Mouse (Mus musculus): ENCODE measurements around the gene Zfp574.

Zfp574 gene

DNA sequence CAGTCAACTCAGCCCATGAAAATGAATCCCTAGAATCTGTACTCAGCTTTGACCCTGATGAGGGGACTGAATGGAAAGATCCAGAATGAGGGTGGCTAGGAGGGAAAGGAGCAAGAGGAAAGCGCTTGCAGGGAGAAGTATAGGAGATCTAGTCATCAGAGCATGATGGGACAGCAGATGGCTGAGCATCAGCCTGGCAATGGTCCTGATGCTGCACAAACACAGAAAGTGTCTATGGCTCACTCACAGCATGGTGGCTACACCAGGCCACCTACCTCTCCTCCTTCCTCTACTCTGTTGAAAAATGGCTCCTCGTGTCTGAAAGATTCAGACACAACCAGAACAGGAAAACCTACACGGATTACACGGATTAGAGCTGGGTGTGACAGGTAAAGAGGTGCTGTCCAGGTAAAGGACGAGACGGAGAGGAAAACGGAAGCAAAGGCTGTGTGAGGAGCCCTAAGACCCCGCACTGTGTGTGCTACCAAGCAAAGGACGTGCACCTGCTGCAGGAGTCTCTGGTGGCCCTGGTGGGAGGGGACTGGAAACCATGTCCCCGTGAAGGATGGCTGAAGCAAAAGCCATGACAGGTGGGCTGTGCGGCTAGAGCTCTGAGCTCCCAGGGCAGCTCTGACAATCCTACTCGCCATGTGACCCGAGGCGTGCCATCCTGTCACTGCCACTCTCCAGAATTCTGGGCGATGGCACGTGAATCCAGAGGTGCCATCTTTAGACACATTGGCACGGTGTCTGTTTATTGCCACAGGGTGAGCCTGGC, 40.0 kb downstream of the Zfp574 start:
- no peak for DNase-seq (ENCODE audit: low read depth, low spot score)

DNA sequence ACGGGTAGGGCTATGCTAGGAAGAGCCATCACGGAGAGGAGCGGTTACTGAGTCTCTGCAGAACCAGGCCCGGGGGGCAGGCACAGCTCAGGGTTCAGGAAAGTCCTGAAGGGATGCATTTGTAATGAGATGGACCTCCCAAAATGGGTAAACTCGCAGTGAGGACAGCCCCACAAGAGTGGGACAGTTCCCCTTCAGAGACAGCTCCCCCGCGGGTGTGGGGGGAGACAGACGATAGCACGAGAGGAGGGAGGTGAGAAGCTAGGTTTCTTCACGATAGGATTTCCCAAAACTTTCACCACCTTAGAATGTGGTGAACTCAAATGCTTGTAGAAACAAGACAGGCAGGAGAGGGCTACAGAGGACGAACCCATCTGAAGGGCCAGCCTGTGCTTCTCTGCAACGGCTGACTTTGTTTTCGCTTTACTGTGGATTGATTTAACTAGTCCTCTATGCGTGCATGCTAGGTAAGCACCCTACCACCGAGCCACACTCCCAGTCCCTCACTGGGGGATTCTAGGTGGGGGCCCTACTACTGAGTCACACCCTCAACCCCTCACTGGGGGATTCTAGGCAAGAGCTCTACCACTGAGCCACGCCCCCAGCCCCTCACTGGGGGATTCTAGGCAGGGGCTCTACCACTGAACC, 40.7 kb downstream of the Zfp574 start:
- DNase-seq (ENCODE audit: low read depth, low spot score) = no peak

DNA sequence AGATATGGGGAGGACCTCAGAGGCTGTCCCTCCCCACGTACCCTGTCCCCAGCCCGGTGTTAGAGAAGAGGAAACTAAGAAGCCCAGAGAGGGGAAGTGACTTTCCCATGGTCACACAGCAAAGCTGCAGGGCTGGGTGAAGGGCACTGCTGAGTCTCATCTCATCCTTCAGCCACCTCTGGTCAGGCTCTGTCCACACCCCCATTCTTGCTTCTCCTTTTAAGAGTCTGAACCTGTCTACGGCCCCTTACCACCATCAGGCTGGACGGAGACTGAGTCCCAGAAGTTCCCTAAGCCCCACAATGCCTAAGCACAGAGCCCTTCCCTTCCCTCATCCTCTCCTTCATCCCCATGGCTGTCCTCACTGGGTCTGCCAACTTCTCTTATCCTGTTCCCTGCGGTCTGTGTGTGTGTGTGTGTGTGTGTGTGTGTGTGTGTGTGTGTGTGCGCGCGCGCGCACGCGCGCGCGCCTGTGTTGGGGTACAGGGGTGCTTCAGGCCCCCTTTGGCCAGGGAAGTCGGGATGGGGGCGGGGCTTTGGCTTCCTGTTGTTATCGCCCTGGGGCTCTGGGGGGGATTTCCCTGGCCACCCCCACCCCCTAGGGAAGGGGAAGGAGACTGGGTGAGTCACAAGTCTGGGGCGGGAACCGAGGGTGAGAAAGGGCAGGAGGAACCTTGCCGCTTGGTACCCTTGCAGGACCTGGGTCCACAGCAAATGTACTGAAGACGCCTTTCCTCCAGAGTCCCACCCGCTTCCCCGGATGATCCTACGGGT, 47.9 kb downstream of the Zfp574 start:
- no peak for DNase-seq (ENCODE audit: low read depth, low spot score)

DNA sequence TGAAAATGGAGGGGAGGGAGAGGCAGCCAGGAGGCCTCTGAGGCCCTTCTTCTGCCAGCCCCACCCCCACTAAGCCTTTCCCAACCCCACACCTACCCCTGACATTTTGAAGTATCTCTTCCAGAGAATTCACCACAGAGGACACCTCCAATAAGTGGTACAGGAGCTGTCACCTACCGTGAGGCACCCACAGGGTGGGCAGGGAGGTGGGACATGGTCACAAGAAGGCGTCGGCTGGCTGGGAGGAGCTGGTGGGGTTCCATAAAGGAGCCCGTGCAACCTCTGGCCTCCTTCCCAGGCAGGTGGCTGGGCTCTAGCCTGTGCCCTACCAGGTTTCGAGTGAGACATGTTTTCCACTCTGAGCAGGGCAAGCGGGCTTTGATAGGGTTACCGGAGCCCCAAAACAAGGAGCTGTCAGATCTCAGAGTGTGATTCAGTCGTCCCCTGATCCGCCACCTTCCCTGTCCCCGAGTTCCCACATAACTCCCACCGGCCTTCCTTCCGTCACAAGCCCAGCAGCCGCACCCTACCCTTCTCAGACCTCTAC, 48.9 kb downstream of the Zfp574 start:
- DNase-seq (ENCODE audit: low read depth, low spot score) = no peak

DNA sequence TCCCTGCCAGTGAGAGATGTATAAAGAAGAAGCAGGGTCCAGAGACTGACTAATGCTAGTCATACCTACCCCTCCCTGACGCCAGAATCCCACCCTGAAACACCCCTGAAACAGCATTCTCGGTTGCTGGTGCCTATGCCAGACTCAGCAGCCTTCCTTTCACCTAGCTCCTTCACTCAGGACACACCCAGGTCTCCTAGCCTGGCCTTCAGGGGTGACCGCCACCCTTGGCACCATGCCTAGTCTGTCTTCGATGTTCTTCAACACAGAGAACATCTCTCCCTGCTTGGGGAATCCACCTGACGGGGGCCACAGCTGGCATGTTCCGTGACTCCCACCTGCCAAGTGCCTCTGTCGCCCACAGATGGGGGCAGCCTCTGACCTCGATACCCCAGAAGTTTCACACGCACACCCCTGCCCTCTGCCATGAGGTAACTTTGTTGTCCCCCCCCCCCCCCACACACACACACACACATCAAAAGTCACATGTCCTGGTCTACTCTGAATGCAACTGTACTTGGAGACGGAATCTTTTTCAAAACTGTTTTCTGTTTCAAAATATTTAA, 53.4 kb downstream of the Zfp574 start:
- DNase-seq (ENCODE audit: low read depth, low spot score) = no peak

DNA sequence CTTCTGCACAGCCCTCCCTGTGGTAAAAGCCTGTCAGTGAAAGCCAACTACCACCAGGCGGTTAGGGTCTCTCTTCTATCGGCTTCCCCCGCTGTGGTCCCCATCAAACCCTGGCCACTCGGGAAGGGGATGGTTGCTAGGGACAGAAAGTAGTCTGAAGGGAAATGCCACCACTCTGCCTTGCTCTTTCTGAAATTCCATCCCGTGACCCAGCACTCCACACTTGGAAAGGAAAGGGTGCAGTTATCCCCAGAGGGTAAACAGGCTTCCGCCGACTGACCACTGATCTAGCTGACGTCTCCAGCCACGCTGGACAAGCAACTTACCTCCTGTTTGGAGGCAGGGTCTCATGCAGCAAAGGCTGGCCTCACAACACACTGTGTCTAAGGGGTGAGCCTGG, 55.6 kb downstream of the Zfp574 start:
- no peak for DNase-seq (ENCODE audit: low read depth, low spot score)

DNA sequence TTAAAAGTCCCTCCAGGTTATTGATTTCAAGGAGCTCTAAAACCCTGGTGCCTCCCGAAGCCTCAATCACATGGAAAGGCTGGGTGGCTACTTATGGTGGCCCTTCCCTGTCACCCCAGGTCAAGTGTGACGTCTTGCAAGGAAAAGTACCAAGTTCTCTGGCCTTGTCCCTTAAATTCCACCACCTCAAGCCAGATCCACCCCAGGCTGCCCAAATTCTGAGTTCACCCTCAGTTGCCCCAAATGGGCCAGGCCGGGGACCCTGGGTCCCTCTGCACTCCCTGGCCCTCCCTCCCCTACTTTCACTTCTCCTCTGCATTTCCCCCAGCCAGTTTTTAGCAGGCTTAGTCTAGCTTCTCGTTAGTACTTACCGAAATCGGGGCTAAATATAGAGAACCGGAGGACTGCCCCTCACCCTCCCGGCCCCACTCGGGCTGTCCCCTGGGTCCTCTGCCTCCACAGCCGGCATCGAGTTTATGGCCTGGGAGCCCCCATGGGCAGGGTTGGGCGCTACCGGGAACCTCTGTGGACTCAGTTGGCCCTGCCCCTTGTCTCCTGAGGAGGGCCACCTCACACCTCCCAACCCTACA, 57.1 kb downstream of the Zfp574 start:
- DNase-seq (ENCODE audit: low read depth, low spot score) = no peak

DNA sequence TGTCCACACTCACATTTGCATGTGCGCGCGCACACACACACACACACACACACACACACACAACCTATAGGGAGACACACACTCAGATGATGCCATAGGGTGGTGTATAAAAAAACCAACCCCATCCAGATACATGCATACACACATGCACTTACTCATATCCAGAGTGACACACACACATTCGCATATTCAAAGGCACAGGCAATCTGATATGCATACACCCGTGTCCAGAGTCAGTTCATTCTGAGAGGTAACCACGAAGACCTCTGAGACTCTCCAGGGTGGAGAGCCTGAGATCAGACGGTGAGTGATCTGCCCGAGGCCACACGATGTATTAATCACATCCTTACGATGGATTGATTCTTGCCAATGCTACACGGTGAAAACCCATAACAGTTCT, 58.2 kb downstream of the Zfp574 start:
- no peak for DNase-seq (ENCODE audit: low read depth, low spot score)

DNA sequence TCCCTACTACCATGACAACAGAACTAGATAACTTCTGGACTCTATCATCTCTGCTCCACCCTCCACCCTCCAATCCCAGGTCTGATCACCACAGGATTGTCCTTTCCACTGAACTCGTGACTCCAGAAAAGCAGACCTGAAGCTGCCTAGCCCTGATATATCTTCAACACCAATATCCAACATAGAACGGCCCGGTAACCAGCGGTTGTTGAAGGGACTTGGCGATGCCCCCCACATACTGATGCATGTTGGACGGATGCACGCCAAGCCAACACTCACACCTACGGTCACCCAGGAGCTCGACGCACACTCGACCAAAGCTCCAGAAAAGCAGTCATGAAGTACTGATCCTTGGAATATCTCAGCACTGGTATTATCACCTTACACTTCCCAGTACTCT, 58.9 kb downstream of the Zfp574 start:
- DNase-seq (ENCODE audit: low read depth, low spot score) = no peak

DNA sequence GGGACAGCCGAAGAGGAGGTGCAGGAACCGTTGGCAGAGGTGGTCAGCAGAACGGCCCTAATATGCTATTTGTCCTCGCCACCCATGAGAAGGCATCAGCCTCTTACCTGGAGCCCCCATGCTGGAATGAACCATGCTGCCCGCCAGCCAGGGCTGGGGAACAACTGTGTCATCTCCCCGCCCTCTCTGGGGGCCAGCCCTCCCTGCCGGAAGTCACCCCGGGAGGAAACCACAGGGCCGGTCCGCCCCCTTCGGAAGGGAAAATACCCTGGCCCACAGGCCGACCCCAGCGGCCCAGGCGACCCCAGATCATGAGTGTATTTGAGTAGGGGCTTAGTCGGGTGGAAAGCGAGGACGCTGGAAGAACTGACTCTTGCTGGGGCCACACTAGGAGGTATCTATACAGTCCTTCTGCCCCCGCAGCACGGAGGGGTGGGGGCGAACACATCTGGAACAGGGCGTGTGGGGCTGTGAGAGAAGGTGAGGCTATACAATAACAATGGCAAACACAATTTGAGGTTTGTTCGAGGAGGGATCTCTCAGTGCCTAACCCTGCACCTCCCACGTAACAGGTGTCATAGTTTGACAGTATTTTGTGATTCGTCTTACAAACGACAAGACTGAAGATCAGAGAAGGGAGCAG, 60.1 kb downstream of the Zfp574 start:
- DNase-seq (ENCODE audit: low read depth, low spot score) = no peak

Data from R1 (cell line).